Mouse (Mus musculus): Measurements from ENCODE around the gene Rnf130. TPM values are rescaled to one million over a fixed set of nuclear protein-coding genes. Genes with fewer than 3 reads are reported as not detected.
A peak's percentile ranks its signal among the peaks of the same experiment; 100 is the strongest.

Gene Rnf130
- polyA plus RNA-seq (2015; fragmentation: Nextera tagmentation; extraction: Ambion mirVana): 60.3 and 63.6 TPM in 2 replicates

- H3K9me3 ChIP-seq: no peaks in the 10 kb centered on the region
- H3K4me3 ChIP-seq: peak within 1 kb of the TSS; percentile 95
- H3K36me3 ChIP-seq: no peaks in the 10 kb centered on the region
- ATAC-seq (ENCODE audit: low FRiP score): peak; percentile 90
- H3K9ac ChIP-seq: peak within 1 kb of the TSS; percentile 99
- under 1% methylated on average over 102 of the region's 129 CpGs for WGBS
- peaks cover 35% of the 10 kb centered on the region for H3K4me1 ChIP-seq (replicated peaks)
- peak within 1 kb of the TSS; percentile 98 for H3K27ac ChIP-seq
- peak within 1 kb of the TSS; percentile 80 for H3K4me2 ChIP-seq
- peaks cover 6% of the 10 kb centered on the region for H3K27me3 ChIP-seq
Measured at GRCm38 (mm10) chr11:50024833-50025720, at the start of gene Rnf130. Gene Rnf130 (plus strand): TSS chr11:50025346.

GRCm38 (mm10) chr11:49977963-49978568 lies 47.1 kb upstream of the Rnf130 start:
- 85% methylated on average over 10 of the region's 10 CpGs for WGBS
- no peak for ATAC-seq (ENCODE audit: low FRiP score)
- Histone ChIP-seq H3K4me3 (no peak overlapping the region), H3K9me3 (no peaks in the 10 kb centered on the region), H3K4me1 (replicated peaks) (no peaks in the 10 kb centered on the region), H3K27ac (no peak overlapping the region), H3K4me2 (no peak overlapping the region), H3K27me3 (no peaks in the 10 kb centered on the region), H3K36me3 (no peaks in the 10 kb centered on the region), H3K9ac (no peak overlapping the region)

DNA sequence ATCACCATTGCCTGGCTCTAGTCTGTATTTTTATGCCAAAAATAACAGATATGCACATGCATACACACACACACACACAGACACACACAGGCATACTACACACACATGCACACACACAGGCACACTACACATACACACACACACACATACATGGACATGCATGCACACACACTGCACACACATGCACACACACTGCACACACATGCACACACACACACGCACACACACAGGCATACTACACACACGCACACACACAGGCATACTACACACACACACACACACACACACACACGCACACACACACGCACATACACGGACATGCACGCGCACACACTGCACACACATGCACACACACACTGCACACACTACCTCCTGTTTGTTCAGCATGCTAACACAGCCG lies 46.2 kb upstream of the Rnf130 start:
- Histone ChIP-seq H3K27me3 (no peaks in the 10 kb centered on the region), H3K4me3 (no peak overlapping the region), H3K9me3 (no peaks in the 10 kb centered on the region), H3K9ac (no peak overlapping the region), H3K4me2 (no peak overlapping the region), H3K36me3 (no peaks in the 10 kb centered on the region), H3K27ac (no peak overlapping the region), H3K4me1 (replicated peaks) (no peaks in the 10 kb centered on the region)
- WGBS: 94% methylated on average over 8 of the region's 8 CpGs
- no peak for ATAC-seq (ENCODE audit: low FRiP score)

GRCm38 (mm10) chr11:49980681-49981235 lies 44.4 kb upstream of the Rnf130 start:
- no peaks in the 10 kb centered on the region for H3K4me1 ChIP-seq (replicated peaks)
- no peaks in the 10 kb centered on the region for H3K36me3 ChIP-seq
- no peak overlapping the region for H3K4me2 ChIP-seq
- no peaks in the 10 kb centered on the region for H3K27me3 ChIP-seq
- H3K4me3 ChIP-seq: no peak overlapping the region
- no peak overlapping the region for H3K27ac ChIP-seq
- no peaks in the 10 kb centered on the region for H3K9me3 ChIP-seq
- H3K9ac ChIP-seq: no peak overlapping the region
- ATAC-seq (ENCODE audit: low FRiP score): no peak
- 86% methylated on average over 6 of the region's 6 CpGs for WGBS

GRCm38 (mm10) chr11:49981321-49981963 lies 43.7 kb upstream of the Rnf130 start:
- Histone ChIP-seq H3K27ac (no peak overlapping the region), H3K9ac (no peak overlapping the region), H3K9me3 (no peaks in the 10 kb centered on the region), H3K4me2 (no peak overlapping the region), H3K4me3 (no peak overlapping the region), H3K4me1 (replicated peaks) (no peaks in the 10 kb centered on the region), H3K36me3 (no peaks in the 10 kb centered on the region), H3K27me3 (no peaks in the 10 kb centered on the region)
- ATAC-seq (ENCODE audit: low FRiP score): no peak
- 88% methylated on average over 7 of the region's 7 CpGs for WGBS

DNA sequence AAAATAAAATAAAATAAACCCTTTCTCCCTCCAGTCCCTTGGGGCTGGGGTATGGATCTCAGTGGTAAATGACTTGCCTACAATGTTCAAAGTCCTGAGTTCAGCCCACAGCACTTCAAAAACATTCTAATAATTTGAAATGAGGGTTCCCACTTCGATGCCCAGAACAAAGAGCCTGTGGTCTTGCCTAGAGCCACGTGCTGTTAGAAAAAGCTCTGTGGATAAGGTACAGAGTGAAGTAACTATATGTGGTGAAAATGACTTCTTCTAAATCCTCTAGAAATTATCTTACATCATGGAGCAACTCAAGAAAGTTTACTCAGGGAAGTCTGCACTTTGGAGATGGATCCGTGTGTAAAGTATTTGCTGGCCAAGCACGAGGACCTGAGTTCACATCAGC lies 43.1 kb upstream of the Rnf130 start:
- WGBS: 88% methylated on average over 4 of the region's 4 CpGs
- ATAC-seq (ENCODE audit: low FRiP score): no peak
- H3K4me3 ChIP-seq: no peak overlapping the region
- H3K4me1 ChIP-seq (replicated peaks): no peaks in the 10 kb centered on the region
- no peak overlapping the region for H3K4me2 ChIP-seq
- H3K36me3 ChIP-seq: no peaks in the 10 kb centered on the region
- H3K9me3 ChIP-seq: no peaks in the 10 kb centered on the region
- no peak overlapping the region for H3K27ac ChIP-seq
- H3K27me3 ChIP-seq: no peaks in the 10 kb centered on the region
- no peak overlapping the region for H3K9ac ChIP-seq

- Histone ChIP-seq H3K9me3 (no peaks in the 10 kb centered on the region), H3K27me3 (no peaks in the 10 kb centered on the region), H3K9ac (no peak overlapping the region), H3K4me1 (replicated peaks) (no peaks in the 10 kb centered on the region), H3K36me3 (no peaks in the 10 kb centered on the region), H3K4me3 (no peak overlapping the region), H3K27ac (no peak overlapping the region), H3K4me2 (no peak overlapping the region)
- no peak for ATAC-seq (ENCODE audit: low FRiP score)
- WGBS: 48% methylated on average over 4 of the region's 4 CpGs
Measured at GRCm38 (mm10) chr11:49982881-49983280, 42.3 kb upstream of the Rnf130 start.

DNA sequence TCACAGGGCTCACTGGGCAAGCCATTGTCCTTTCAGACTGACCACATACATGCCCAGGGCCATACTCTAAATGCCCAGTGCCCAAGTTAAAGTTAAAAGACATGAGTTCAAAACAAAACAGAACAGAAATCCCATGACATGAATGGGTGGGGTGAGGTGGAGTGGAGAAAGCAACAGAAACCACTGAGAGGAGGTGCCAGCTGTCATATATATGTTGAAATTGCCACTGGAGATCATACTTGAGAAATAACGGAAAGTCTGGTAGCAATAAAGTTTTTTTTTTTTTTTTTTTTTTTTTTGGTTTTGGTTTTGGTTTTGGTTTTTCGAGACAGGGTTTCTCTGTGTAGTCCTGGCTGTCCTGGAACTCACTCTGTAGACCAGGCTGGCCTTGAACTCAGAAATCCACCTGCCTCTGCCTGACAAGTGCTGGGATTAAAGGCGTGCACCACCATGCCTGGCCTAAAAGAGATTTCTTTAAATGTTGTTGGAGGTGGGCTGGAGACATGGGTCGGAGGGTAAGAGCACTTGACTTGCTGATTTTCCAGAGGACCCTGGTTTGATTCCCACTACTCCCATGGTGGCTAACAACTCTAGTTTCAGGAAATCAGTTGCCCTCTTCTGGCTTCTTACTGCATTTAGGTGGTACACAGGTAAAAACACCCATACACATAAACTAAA lies 41.1 kb upstream of the Rnf130 start:
- ATAC-seq (ENCODE audit: low FRiP score): no peak
- Histone ChIP-seq H3K36me3 (no peaks in the 10 kb centered on the region), H3K4me2 (no peak overlapping the region), H3K27ac (no peak overlapping the region), H3K4me3 (no peak overlapping the region), H3K27me3 (no peaks in the 10 kb centered on the region), H3K9me3 (no peaks in the 10 kb centered on the region), H3K4me1 (replicated peaks) (no peaks in the 10 kb centered on the region), H3K9ac (no peak overlapping the region)
- WGBS: 85% methylated on average over 4 of the region's 4 CpGs

DNA sequence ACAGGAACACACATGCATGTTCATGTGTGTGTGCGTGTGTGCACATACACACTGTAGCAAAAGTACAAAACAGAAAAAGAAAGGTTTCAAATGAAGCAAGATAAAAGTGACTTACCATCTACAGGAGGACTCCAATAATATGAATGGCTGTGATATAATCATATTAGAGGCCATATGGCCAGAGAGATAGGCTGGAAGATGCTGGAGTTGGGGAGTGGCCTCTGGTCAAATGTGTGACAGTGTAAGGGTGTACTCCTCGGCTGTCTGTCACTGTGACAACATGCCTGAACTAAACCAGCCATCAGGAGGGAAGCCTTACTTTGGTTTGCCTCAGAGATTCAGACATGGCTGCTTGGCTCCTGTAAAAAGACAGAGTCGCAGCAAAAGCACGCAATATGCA lies 40.1 kb upstream of the Rnf130 start:
- Histone ChIP-seq H3K27me3 (no peaks in the 10 kb centered on the region), H3K4me1 (replicated peaks) (no peaks in the 10 kb centered on the region), H3K4me3 (no peak overlapping the region), H3K9ac (no peak overlapping the region), H3K4me2 (no peak overlapping the region), H3K9me3 (no peaks in the 10 kb centered on the region), H3K36me3 (no peaks in the 10 kb centered on the region), H3K27ac (no peak overlapping the region)
- WGBS: 90% methylated on average over 4 of the region's 4 CpGs
- ATAC-seq (ENCODE audit: low FRiP score): no peak

DNA sequence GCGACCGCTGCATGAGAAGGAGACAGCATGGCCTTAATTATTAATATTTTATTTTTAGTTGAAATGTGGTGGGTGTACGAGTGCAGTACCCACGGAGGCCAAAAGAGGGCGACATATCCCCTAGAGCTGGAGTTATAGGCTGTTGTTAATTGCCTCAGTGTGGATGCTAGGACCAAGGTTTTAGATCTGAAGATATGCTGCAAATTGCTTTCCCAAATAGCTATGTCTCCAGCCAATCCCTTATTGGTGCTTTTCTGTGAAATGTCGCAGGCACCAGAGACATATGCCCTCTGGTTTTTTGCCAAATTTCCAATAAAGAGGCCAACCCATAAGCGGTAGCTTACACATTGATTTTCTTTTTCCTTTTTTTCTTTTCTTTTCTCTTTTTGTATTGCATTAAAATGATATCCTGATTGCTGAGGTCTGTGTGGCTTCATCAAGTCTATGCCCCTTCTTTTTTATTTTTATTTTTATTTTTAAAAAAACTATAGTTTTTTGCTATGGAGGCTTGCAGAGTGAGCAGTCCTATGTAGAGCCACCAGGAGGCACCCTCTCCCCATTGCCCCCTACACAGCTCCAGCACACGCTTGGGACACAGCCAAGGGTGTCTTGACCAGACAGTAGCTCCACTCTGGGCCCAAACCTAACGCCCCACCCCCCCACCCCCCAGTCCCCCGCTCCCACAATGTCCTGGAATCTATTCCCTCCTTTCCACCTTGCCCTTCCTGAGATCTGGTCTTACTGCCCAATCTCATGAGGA lies 38.7 kb upstream of the Rnf130 start:
- Histone ChIP-seq H3K27ac (no peak overlapping the region), H3K9ac (no peak overlapping the region), H3K4me3 (no peak overlapping the region), H3K36me3 (no peaks in the 10 kb centered on the region), H3K4me1 (replicated peaks) (no peaks in the 10 kb centered on the region), H3K27me3 (no peaks in the 10 kb centered on the region), H3K9me3 (no peaks in the 10 kb centered on the region), H3K4me2 (no peak overlapping the region)
- ATAC-seq (ENCODE audit: low FRiP score): 0 out of 2 replicates have a peak, but pooled peaks have one; percentile 72
- WGBS: 24% methylated on average over 10 of the region's 10 CpGs

- no peak overlapping the region for H3K27ac ChIP-seq
- no peak overlapping the region for H3K9ac ChIP-seq
- H3K36me3 ChIP-seq: no peaks in the 10 kb centered on the region
- no peak overlapping the region for H3K4me3 ChIP-seq
- H3K27me3 ChIP-seq: no peaks in the 10 kb centered on the region
- 81% methylated on average over 2 of the region's 2 CpGs for WGBS
- no peaks in the 10 kb centered on the region for H3K4me1 ChIP-seq (replicated peaks)
- ATAC-seq (ENCODE audit: low FRiP score): no peak
- H3K4me2 ChIP-seq: no peak overlapping the region
- no peaks in the 10 kb centered on the region for H3K9me3 ChIP-seq
Measured at GRCm38 (mm10) chr11:49994536-49994935, 30.6 kb upstream of the Rnf130 start.

Data from hindbrain, embryonic 13.5 days (tissue).